Mouse (Mus musculus) C2C12 (cell line): ENCODE measurements at regions not wholly inside any gene's neighbourhood (a gene's known extent, or its start where the extent isn't known, plus 50 kb on each side); places are given as distances from the start of the nearest gene placed in this dataset.

ENCODE experiments used
- CEBPB ChIP-seq: IDR thresholded peaks from one replicate; pipeline ENCODE4 v1.6.1; 2011; ENCODE audit warnings: low read depth, mild to moderate bottlenecking, control low read depth, moderate library complexity
- CTCF ChIP-seq: IDR thresholded peaks from one replicate; pipeline ENCODE4 v1.5.1; 2011; ENCODE audit not compliant: control insufficient read depth, insufficient read depth, insufficient read length
- FOSL1 ChIP-seq: IDR thresholded peaks from one replicate; pipeline ENCODE4 v1.8.0; 2011; ENCODE audit warnings: mild to moderate bottlenecking, low read length; ENCODE audit not compliant: poor library complexity, insufficient read depth, severe bottlenecking

GRCm38 (mm10) chr13:101249369-101249768 lies 416.1 kb upstream of the Slc30a5 start:
- no peak for TF ChIP-seq CTCF
- peak; percentile 64 for TF ChIP-seq FOSL1
- TF ChIP-seq CEBPB, result peak; percentile 57
